Mouse (Mus musculus) erythroblast, adult 5-6 weeks (primary cell): ENCODE data around the gene Gyg. TPM values are rescaled to one million over a fixed set of nuclear protein-coding genes. Genes with fewer than 3 reads are reported as not detected.
A peak's percentile ranks its signal among the peaks of the same experiment; 100 is the strongest.
"Not testable (repeated sequence)": the region's sequence is repeated elsewhere in the genome, so short reads cannot be mapped to it uniquely, and the experiment has no call there.

Experiments used
- ATAC-seq: replicated peaks from 2 replicates; pipeline ENCODE4 v1.8.0; 2016; ENCODE audit warnings: moderate number of reproducible peaks, mild to moderate bottlenecking, moderate TSS enrichment, inconsistent platforms; ENCODE audit not compliant: poor library complexity, low FRiP score, severe bottlenecking
- total RNA-seq, 2 experiments: library from RNA; stranded (forward) in 1 of 2; stranded (reverse) in 1 of 2; fragments of 150-400 nt in 1 of 2; fragments of 200-764, 138-1000 nt in 1 of 2; gene quantifications; 2 replicates each; pipeline versions ENCODE4 v1.2.3 to v1.2.4; 2015 to 2017; ENCODE audit warnings: low replicate concordance in 2 of 2

Gyg gene
- total RNA-seq, 2 experiments from 2014 or later = 15.5 to 42.5 TPM

DNA sequence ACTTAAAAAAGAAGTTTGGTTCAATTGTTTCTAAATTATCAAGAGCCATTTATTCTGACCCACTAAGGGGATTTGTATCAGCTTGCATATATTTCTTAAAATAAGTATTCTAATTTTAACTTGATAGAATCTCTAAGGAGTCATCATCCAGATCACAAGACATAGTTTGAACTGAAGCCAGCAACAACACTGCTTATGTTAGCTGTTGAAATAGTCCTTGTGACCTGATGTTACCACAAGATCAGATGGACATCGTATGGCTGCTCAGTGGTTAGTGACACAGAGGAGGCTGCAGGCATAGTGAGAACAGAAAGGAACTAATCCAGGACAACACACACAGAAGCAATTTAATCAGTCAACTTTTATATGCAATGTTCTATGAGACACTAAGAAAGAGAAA is 22.4 kb downstream of the Gyg start:
- no peak for ATAC-seq

GRCm38 (mm10) chr3:20131350-20131720 is 23.8 kb downstream of the Gyg start:
- no peak for ATAC-seq

DNA sequence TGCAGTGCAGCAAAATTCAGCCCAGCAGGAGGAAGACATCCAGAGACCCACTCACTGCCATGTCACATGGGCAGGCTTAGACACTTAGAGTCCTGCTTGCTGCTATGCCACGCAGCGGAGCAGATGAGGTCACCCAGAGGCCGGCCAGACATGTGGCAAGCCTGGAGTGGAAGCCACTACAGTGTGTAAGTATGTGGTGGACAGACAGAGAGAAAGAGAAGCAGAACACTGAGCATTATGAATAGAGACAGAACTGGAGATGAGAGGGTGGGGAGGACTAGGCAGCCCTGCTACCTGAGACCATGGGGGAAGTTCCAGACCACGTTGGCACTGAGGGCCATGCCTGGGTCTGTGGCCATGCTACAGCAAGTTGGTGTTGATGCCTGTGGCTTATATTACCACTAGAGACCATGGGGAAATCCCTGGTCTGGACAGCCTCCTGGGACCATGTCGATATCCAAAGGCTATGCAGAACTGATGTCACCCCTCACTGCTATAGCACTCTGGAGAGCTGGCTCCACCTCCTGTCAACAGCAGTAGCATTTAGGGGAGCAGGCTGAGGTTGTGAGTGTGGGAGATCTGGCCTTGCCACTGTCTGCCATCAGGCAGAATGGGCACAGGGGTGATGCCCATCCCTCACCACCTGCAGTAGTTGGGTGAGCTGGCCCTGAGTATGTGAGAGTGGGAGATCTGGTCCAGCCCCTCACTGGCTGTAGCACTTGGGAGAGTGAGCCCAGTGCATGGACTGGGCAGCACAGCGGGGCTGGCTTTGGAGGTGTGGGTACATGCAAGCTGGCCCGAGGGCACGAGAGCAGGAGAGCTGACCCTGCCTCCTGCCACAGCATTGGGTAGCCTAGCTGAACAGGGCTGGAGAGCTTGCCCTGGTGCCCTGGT is 24.4 kb downstream of the Gyg start:
- 0 out of 2 replicates have a peak, but pooled peaks have one; percentile 35 for ATAC-seq

DNA sequence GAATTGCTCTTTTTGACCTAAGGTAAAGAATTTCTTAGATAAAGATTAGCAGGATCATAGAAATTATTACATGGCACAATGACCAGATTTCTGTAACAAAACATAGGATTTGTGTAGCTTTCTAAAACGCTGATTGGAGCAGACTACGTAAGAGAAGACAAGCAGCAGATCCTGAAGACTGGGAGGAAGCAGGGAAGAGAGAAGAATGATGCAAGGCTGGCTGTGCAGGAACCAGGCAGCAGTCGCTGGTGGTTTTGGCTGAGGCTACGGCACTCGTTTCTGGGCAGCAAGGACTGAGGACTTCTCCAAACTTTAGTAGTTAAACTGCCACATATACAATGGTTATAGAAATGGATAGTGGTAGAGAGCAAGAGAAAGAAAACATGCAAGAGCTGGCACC is 25.6 kb downstream of the Gyg start:
- no peak for ATAC-seq

GRCm38 (mm10) chr3:20127047-20127595 is 28.0 kb downstream of the Gyg start:
- no peak for ATAC-seq

DNA sequence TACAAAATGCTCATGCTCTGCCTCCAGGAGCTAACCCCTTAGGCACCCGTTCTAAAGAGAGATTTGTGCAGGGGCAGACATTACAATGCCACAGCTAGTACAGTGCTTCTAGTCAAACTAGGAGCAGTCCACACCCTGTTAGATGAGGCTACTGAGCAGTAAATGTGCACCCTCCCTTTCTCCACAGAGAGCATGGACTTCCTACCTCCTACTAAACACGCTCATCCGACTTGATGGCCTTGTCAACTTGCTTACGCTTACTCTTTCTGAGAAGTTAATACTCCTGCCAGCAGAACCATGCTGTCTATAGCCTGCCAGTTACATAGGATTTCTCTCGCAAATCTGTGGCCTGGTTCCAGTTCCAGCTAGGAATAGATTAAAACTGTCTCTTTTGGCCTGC is 29.5 kb downstream of the Gyg start:
- no peak for ATAC-seq

GRCm38 (mm10) chr3:20121582-20121981 is 33.5 kb downstream of the Gyg start:
- not testable (repeated sequence) for ATAC-seq

DNA sequence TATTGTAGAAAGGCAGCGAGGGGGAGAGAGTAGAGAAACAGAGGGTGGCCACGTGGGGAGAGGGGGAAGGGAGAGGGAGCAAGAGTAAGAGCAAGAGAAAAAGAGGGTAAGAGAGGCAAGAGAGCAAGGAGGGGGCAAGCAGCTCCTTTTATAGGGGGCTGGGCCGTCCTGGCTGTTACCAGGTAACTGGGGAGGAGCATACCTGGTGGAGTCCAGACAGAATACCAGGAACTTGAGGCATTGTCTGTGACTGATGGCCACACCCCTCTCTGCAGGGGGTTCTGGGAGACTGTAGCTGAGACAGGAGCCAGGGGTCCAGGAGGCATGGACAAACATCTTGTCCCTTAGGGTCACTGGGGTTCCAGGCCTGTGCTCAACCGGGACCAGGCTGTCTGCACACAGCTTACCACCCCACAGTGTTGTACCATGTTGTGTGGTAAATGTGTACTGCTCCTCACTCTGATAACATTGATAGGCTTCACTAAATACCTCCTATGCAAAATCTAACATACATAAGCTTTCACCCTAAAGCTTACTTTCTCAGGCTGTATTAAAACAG is 35.4 kb downstream of the Gyg start:
- no peak for ATAC-seq

GRCm38 (mm10) chr3:20119044-20119591 is 36.0 kb downstream of the Gyg start:
- ATAC-seq = no peak

DNA sequence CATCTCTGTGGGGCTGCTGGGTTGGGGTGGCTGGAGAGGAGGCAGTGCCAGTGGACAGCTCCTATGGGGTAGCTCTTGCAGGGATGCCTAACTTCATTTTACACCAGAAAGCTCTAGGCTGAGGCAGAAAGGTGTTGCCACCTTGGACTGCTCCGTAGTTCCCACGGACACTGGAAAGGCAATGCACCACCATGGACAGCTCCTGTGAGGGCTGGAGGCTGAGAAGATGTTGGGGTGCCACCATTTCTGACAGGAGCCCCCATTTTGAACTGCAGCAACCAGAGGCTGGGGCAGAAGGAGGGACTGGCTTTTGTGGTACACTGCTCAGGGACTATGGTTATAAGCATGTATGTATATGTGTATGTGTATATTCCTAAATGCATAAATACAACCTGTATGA is 43.2 kb downstream of the Gyg start:
- no peak for ATAC-seq

DNA sequence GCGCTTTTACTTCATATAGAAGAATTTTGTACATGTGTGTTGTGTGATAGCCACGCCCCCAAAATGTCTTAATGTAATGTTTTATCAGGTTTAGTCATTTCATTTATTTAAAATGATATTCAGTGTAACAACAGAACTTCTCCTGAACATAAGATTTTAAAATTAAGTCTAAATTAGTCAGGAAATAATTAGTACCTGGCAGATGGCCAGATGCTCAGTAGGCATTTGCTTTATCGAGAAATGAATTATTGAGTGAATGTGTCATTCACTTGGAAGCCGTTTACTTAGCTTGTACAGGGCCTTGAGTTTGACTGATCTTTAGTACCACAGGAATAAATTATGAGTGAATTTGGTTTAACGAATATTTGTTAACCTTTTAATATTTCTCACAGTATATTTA is 46.2 kb downstream of the Gyg start:
- no peak for ATAC-seq

DNA sequence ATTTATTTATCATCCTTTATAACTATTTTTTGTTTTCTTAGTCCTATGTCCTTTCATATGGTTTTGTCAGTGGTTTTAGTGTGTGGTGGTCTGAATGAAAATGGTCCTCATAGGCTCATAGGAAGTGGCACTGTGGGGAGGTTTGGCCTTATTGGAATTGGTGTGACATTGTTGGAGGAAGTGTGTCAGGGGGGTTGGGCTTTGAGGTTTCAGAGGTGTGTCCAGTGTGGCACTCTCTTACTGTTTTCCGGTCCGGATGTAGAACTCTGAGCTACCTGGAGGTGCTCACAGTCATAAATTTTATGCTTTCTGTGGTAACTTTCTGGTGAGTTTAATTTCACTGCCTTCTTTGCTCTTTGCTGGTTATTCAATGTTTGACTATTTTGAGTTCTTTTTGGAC is 50.3 kb downstream of the Gyg start:
- ATAC-seq = no peak

DNA sequence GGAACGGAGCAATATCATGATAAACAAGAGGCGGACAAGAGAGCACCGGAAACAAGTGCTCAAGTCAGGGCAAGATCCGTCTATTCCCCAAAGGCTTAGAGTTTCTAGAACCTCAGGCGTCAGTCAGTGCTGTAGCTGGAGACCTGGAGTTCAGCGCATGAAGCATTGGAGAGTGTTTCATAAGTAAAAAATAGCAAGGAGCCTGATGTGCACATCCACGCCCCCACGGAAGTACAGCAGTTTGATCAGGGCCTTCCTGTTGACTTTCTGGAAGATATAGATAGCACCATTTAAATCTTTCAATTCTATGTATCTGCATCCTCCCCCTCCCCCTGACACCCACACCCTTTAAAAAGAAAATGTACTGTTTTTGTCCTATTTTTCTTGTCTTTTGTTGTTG is 50.8 kb downstream of the Gyg start:
- ATAC-seq = no peak

DNA sequence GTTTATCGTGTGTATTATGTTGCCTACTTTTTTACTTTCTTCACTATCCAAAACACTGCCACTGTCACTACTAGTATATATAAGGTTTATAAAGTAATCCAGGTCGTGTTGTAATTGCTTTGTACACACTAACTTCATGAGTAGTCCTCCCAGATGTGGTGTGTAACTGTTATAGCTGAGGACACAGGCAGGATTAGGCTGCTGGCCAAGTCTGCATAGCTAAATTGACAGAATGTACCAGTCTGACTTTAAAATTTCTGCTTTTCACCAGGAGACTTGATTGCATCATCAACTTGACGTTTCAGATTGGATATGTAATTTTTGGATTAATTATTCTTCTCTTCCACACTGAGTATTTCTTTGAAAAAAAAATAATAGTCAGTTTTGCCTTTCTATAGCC is 51.3 kb downstream of the Gyg start:
- ATAC-seq = no peak

DNA sequence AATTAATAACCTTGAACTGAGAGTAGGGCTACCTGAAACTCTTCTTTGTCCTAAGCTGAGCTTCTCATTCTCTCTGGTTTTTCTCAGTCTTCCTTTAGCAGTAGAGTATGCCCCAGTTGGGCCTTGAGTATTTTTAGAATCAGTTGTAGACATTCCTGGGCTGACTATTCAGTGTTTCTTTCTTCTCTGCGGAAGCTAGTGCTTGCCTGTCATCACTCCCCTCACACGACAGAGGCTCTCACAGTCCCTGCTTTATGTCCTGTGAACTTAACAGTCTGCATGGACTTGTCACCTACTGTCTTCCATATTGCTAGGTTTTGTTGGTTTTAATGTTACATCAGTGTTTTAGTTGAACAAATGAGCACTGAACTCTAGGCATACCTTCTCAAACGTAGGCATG is 73.0 kb downstream of the Gyg start:
- no peak for ATAC-seq

DNA sequence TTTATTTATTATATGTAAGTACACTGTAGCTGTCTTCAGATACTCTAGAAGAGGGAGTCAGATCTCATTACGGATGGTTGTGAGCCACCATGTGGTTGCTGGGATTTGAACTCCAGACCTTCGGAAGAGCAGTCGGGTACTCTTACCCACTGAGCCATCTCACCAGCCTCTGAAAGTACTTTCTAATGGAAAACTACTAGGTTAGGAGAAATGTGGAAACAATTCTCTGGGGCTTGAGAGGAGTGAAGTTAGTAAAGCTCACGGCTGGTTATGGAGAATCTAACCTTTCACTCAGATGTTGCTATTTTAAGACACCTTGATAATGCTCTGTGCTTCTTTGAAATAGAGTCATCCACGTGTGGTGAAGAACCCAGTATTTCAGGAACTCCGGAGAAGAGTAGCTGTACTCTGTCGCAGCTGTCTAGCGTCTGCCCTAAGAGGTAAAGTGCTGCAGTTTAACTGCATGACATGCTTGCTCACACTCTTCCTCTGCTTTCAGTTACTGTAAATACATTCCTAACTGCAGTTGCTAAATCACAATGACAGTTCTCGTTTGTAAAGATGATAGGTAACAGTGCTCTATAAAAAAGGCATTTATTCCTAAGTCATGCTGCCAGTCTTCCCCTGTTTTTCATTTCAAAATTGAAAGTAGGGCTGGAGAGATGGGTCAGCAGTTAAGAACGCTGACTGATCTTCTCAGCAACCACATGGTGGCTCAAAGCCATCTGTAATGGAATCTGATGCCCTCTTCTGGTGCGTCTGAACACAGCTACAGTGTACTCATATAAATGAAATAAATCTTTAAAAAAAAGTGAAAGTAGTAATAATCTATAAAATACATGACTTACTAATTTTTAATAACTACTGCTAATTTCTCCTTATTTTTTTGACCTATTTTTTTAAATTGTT is 78.7 kb downstream of the Gyg start:
- ATAC-seq = no peak
